Mouse (Mus musculus): Measurements from ENCODE around the gene Dgkg.

GRCm38 (mm10) chr16:22469385-22469784 lies 187.6 kb downstream of the Dgkg start:
- TF ChIP-seq POLR2A (IDR thresholded peaks at IDR 0.05; ENCODE audit: borderline replicate concordance, control insufficient read depth, low read depth, low read length) (no peak), CTCF (IDR thresholded peaks at IDR 0.05; ENCODE audit: control insufficient read depth, insufficient read depth, low read length) (no peak)
